Mouse (Mus musculus) olfactory bulb, adult 2 months (tissue): ENCODE measurements around the gene Armc10.

Experiments
- CTCF ChIP-seq: fragments of 200-500 bp; IDR thresholded peaks from 2 replicates; pipeline ENCODE4 v1.5.1; 2012; ENCODE audit warnings: low read depth, mild to moderate bottlenecking, low read length, moderate library complexity; ENCODE audit not compliant: insufficient read depth
- POLR2A ChIP-seq: fragments of 200-500 bp; IDR thresholded peaks from 2 replicates; pipeline ENCODE4 v1.6.1; 2012; ENCODE audit warnings: mild to moderate bottlenecking, low read depth, low read length, moderate library complexity; ENCODE audit not compliant: insufficient read depth

GRCm38 (mm10) chr5:21660850-21661249 is 15.2 kb downstream of the Armc10 start:
- no peak for TF ChIP-seq POLR2A
- no peak for TF ChIP-seq CTCF
